Mouse (Mus musculus) neural tube, embryonic 11.5 days (tissue): ENCODE results near the gene Eif4g2. TPM values are rescaled to one million over a fixed set of nuclear protein-coding genes. Genes with fewer than 3 reads are reported as not detected.

ENCODE experiments used
- ATAC-seq: fragments of 200-750 bp; cut with Nextera tagmentation; 2 replicates; pipeline ENCODE4 v1.8.0; 2017; ENCODE audit warnings: moderate number of reproducible peaks, mild to moderate bottlenecking, moderate TSS enrichment, moderate library complexity; ENCODE audit not compliant: insufficient read depth, low FRiP score, low TSS enrichment
- DNase-seq: peaks from one replicate; pipeline ENCODE4 v3.0.0-alpha.2; 2015; ENCODE audit warnings: low spot score
- H3K27ac ChIP-seq: fragments of 300-500 bp; sonication (generic); 2 replicates; pipeline ENCODE4 v1.5.1; 2014; ENCODE audit warnings: low read depth, mild to moderate bottlenecking, low read length
- H3K27me3 ChIP-seq: fragments of 300-500 bp; sonication (generic); 2 replicates; pipeline ENCODE4 v1.6.1; 2014; ENCODE audit warnings: mild to moderate bottlenecking, low read length, mixed read lengths; ENCODE audit not compliant: control insufficient read depth, insufficient read depth
- H3K36me3 ChIP-seq: fragments of 300-500 bp; sonication (generic); 2 replicates; pipeline ENCODE4 v1.6.1; 2014; ENCODE audit warnings: mild to moderate bottlenecking, low read length, moderate library complexity, mixed read lengths; ENCODE audit not compliant: control insufficient read depth, insufficient read depth
- H3K4me1 ChIP-seq: fragments of 300-500 bp; sonication (generic); 2 replicates; pipeline ENCODE4 v1.6.1; 2014; ENCODE audit warnings: low read length, mixed read lengths; ENCODE audit not compliant: control insufficient read depth, insufficient read depth
- H3K4me2 ChIP-seq: fragments of 300-500 bp; sonication (generic); 2 replicates; pipeline ENCODE4 v1.6.1; 2014; ENCODE audit warnings: low read depth, mild to moderate bottlenecking, moderate library complexity
- H3K4me3 ChIP-seq: fragments of 300-500 bp; sonication (generic); 2 replicates; pipeline ENCODE4 v1.5.1; 2014; ENCODE audit warnings: low read depth, low read length
- H3K9ac ChIP-seq: fragments of 300-500 bp; sonication (generic); 2 replicates; pipeline ENCODE4 v1.6.1; 2014; ENCODE audit warnings: mild to moderate bottlenecking, low read length
- H3K9me3 ChIP-seq: fragments of 300-500 bp; sonication (generic); 2 replicates; pipeline ENCODE4 v1.6.1; 2016; ENCODE audit warnings: low read length; ENCODE audit not compliant: control insufficient read depth
- WGBS: fragments of 180-500 bp; shearing (Covaris S2); extraction: QIAGEN DNeasy Blood & Tissue Kit; methylation state at CpG from one replicate; pipeline ENCODE4 v1.1.7; 2014; 5-methylcytosine and 5-hydroxymethylcytosine counted together
- polyA plus RNA-seq: library from polyadenylated mRNA; unstranded; fragments of >200 nt; fragmentation: Nextera tagmentation; extraction: Ambion mirVana; gene quantifications from 2 replicates; pipeline ENCODE4 v1.2.1, GENCODE M21; 2014

The Eif4g2 gene
- 2,074 and 2,084 TPM in 2 replicates for polyA plus RNA-seq

GRCm38 (mm10) chr7:111082822-111083732 lies at the start of gene Eif4g2:
TSS of gene Eif4g2 (minus strand) at chr7:111083030.
- Histone ChIP-seq H3K4me1 (peaks cover 19% of the 10 kb centered on the region), H3K9ac (peak within 1 kb of the TSS; percentile 100), H3K27me3 (no peaks in the 10 kb centered on the region), H3K4me3 (peak within 1 kb of the TSS; percentile 93), H3K9me3 (no peaks in the 10 kb centered on the region), H3K4me2 (peak within 1 kb of the TSS; percentile 61), H3K27ac (peak within 1 kb of the TSS; percentile 100), H3K36me3 (peaks cover 16% of the 10 kb centered on the region)
- DNase-seq (peak; percentile 99), ATAC-seq (peak; percentile 98)
- WGBS, result under 1% methylated on average over 63 of the region's 70 CpGs

GRCm38 (mm10) chr7:111132596-111132995 lies 49.8 kb upstream of the Eif4g2 start:
- ATAC-seq (no peak), DNase-seq (no peak)
- Histone ChIP-seq H3K9me3 (no peaks in the 10 kb centered on the region), H3K4me2 (no peak overlapping the region), H3K9ac (no peak overlapping the region), H3K27ac (no peak overlapping the region), H3K27me3 (no peaks in the 10 kb centered on the region), H3K4me3 (no peak overlapping the region), H3K36me3 (no peaks in the 10 kb centered on the region), H3K4me1 (no peaks in the 10 kb centered on the region)
- 64% methylated on average over 2 of the region's 2 CpGs for WGBS

GRCm38 (mm10) chr7:111126636-111127395 lies 44.0 kb upstream of the Eif4g2 start:
- no peak for ATAC-seq
- peaks cover 3% of the 10 kb centered on the region; the same call in 1 of the 2 replicates for H3K4me1 ChIP-seq
- 67% methylated on average over 3 of the region's 3 CpGs for WGBS
- no peaks in the 10 kb centered on the region for H3K9me3 ChIP-seq
- no peak overlapping the region for H3K27ac ChIP-seq
- no peak overlapping the region for H3K9ac ChIP-seq
- H3K4me3 ChIP-seq, result no peak overlapping the region
- no peaks in the 10 kb centered on the region for H3K27me3 ChIP-seq
- no peak for DNase-seq
- no peak overlapping the region for H3K4me2 ChIP-seq
- H3K36me3 ChIP-seq, result no peaks in the 10 kb centered on the region

- no peak for DNase-seq
- Histone ChIP-seq H3K27me3 (no peaks in the 10 kb centered on the region), H3K9ac (no peak overlapping the region), H3K4me3 (no peak overlapping the region), H3K36me3 (no peaks in the 10 kb centered on the region), H3K9me3 (no peaks in the 10 kb centered on the region), H3K4me1 (peaks cover 10% of the 10 kb centered on the region; the same call in 1 of the 2 replicates), H3K4me2 (no peak overlapping the region), H3K27ac (no peak overlapping the region)
- no peak for ATAC-seq
- WGBS, result 94% methylated on average over 2 of the region's 2 CpGs
Measured at GRCm38 (mm10) chr7:111123761-111124546, 41.1 kb upstream of the Eif4g2 start.

GRCm38 (mm10) chr7:111122531-111123130 lies 39.8 kb upstream of the Eif4g2 start:
- H3K4me2 ChIP-seq, result peak overlapping the region; percentile 80
- peak overlapping the region; percentile 91 for H3K9ac ChIP-seq
- H3K36me3 ChIP-seq, result no peaks in the 10 kb centered on the region; the same call in 1 of the 2 replicates
- WGBS, result 1% methylated on average over 44 of the region's 44 CpGs
- H3K9me3 ChIP-seq, result no peaks in the 10 kb centered on the region
- peak; percentile 99 for ATAC-seq
- peak; percentile 98 for DNase-seq
- H3K27ac ChIP-seq, result peak overlapping the region; percentile 98
- H3K27me3 ChIP-seq, result no peaks in the 10 kb centered on the region
- H3K4me3 ChIP-seq, result peak overlapping the region; percentile 71
- H3K4me1 ChIP-seq, result peaks cover 10% of the 10 kb centered on the region; the same call in 1 of the 2 replicates

GRCm38 (mm10) chr7:111122084-111122530 lies 39.3 kb upstream of the Eif4g2 start:
- no peaks in the 10 kb centered on the region for H3K9me3 ChIP-seq
- DNase-seq, result peak; percentile 83
- WGBS, result under 1% methylated on average over 34 of the region's 34 CpGs

GRCm38 (mm10) chr7:111121522-111121921 lies 38.7 kb upstream of the Eif4g2 start:
- no peak for DNase-seq
- 44% methylated on average over 9 of the region's 9 CpGs for WGBS

More at GRCm38 (mm10) chr7:111122084-111122530, 39.3 kb upstream of the Eif4g2 start:
- peak; percentile 85 for ATAC-seq
- Histone ChIP-seq H3K27ac (peak overlapping the region; percentile 98), H3K4me3 (peak overlapping the region; percentile 71), H3K9ac (peak overlapping the region; percentile 91), H3K4me1 (peaks cover 10% of the 10 kb centered on the region; the same call in 1 of the 2 replicates), H3K36me3 (no peaks in the 10 kb centered on the region; the same call in 1 of the 2 replicates), H3K27me3 (no peaks in the 10 kb centered on the region), H3K4me2 (peak overlapping the region; percentile 80)

More at GRCm38 (mm10) chr7:111121522-111121921, 38.7 kb upstream of the Eif4g2 start:
- H3K27me3 ChIP-seq, result no peaks in the 10 kb centered on the region
- peaks cover 10% of the 10 kb centered on the region; the same call in 1 of the 2 replicates for H3K4me1 ChIP-seq
- H3K4me3 ChIP-seq, result peak overlapping the region; percentile 71
- H3K27ac ChIP-seq, result peak overlapping the region; percentile 98
- H3K36me3 ChIP-seq, result no peaks in the 10 kb centered on the region; the same call in 1 of the 2 replicates
- H3K9ac ChIP-seq, result peak overlapping the region; percentile 91
- ATAC-seq, result no peak
- H3K4me2 ChIP-seq, result peak overlapping the region; percentile 80
- no peaks in the 10 kb centered on the region for H3K9me3 ChIP-seq
